Mouse (Mus musculus): ENCODE results near the gene Olfr1386.
A peak's percentile ranks its signal among the peaks of the same experiment; 100 is the strongest.
"Not testable (repeated sequence)": the region's sequence is repeated elsewhere in the genome, so short reads cannot be mapped to it uniquely, and the experiment has no call there.

Gene Olfr1386

DNA sequence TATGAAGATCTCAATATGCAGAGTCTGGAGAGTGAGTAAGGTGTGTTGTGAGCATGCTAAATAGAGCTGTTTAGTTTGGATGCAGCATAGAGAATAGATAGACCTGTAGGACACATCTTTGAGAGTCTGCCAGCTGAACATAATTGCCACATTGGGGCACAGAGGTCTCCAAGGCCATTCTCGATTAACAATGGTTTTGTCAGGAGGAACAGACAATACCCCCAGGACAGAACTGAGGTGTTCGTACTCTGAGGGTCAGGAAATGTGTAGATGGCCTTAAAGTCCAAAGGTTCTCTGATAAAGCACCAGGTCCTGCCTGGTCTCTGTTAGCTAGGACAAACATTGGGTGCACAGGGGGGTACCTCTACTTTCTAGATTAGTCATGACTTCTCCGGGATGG lies at the start of gene Olfr1386:
TSS of gene Olfr1386 (plus strand) at position 301 of the 400 bp plus-strand sequence.
- not testable (repeated sequence) for DNase-seq (ENCODE audit: low read depth, low spot score)

DNA sequence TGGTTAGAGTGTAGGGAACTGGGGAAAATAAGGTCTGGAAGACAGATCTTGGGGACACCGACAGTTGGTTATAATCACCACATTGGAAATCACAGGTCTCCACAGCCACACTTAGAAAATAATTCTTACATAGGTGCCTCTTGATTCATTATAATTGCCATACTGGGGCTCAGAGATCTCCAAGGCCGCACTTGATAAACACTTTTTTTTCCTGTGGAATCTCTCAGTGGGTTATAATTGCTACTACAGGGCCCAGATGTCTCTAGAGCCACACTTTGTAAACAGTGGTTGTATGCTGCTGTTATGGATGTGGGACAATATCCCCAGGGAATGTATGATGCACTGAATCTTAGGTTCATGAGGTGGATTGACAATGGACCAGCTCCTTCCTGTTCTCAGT lies 42.1 kb upstream of the Olfr1386 start, which contains the start of gene Olfr1389:
TSS of gene Olfr1389 (plus strand) at position 301 of the 400 bp plus-strand sequence.
- no peak for DNase-seq (ENCODE audit: low read depth, low spot score)

DNA sequence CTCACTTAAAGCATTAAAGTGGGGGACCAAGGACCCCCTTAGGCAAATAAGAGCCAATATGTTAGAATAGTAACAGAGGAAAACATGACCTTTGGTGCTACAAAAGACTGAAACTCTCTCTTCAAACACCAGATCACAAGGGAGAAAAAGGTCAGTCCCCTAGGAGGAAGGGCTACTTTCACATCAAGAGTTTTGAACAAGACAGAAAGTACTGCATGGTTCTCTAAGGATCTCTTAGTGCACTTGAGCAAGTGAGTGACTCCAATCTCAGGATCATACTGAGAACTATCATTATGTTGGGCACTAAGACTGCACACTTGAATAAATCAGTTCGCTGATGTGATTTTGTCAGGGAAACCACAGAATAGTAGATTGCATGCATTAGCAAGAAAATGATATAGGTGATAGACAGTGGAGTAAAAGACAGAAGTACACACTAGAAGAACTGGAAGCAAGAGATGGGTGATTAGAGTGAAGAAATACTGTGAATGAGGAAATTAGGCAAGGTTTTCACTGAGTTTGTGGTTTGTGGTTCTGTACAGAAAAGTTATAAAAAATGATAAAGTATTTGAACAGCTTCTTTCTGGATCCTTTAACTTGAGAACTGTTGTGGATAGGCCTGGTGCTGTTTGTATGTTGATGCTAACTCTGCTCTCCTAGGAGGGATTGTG lies 39.5 kb upstream of the Olfr1386 start:
- DNase-seq (ENCODE audit: low read depth, low spot score) = no peak

DNA sequence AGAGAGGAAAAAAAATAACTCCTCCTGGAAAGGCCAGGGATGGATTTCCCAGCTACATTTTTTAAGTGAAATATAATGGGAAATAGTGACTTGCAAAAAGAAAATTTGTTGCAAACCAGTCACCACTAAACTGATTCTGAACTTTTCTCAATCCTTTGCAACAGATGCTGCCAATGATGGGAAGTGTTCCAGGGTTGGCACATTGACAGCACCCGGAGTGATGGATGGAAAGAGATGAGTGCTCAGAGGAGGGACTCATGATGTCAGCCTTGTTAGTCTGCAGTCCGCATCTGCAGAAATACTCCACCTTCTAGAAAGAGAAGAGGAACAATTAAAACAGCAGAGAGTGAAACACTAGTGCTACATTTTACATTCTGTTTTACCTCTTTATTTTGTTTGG lies 35.2 kb upstream of the Olfr1386 start:
- peak; percentile 18 for DNase-seq (ENCODE audit: low read depth, low spot score)

GRCm38 (mm10) chr11:49436411-49436810 lies 28.4 kb upstream of the Olfr1386 start, which contains the start of gene Olfr1388:
Olfr1388 (plus strand) TSS chr11:49436624.
- no peak for DNase-seq (ENCODE audit: low read depth, low spot score)

DNA sequence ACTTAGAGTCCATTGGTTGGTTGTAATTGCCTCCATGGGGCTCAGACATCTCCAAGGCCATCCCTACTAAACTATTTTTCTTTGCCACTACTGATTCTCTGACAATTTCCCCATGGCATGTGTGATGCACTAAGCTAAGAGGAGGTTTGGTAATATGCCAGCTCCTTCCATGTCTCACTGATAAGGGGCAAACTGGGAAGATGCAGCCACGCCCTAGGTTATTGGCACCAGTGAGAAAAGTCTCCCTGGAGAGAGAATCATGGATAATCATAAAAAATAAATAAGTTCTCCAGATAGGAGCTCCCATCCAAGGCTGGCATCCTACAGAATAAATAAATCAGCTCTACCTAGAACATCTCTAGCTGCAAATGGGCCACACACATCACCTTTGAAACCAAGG lies 9.8 kb upstream of the Olfr1386 start, which contains the start of gene Olfr1387:
TSS of gene Olfr1387 (plus strand) at position 301 of the 400 bp plus-strand sequence.
- DNase-seq (ENCODE audit: low read depth, low spot score) = no peak

DNA sequence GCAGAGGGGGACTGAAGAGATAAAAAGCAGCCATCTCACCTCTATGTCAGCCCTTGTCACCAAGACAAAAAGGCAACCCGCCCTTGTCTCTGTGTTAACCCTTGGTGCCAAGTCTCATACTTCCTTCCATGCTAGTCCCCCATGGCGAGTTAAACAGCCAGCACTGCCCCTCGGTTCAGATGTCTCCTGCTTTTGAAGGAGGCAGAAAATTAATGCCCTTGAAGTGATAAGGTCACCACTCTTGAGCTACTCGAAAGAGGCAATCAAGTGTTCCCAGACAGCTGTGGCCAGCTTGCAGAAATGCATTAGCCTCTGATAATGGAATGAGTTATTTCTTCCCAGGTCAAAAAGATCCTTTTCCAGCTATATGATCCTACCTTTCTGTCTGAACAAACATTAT lies 21.1 kb downstream of the Olfr1386 start:
- no peak for DNase-seq (ENCODE audit: low read depth, low spot score)

GRCm38 (mm10) chr11:49488770-49489169 lies 23.9 kb downstream of the Olfr1386 start, which contains the start of gene Olfr1385:
Olfr1385 (plus strand) TSS chr11:49489070.
- DNase-seq (ENCODE audit: low read depth, low spot score) = not testable (repeated sequence)

DNA sequence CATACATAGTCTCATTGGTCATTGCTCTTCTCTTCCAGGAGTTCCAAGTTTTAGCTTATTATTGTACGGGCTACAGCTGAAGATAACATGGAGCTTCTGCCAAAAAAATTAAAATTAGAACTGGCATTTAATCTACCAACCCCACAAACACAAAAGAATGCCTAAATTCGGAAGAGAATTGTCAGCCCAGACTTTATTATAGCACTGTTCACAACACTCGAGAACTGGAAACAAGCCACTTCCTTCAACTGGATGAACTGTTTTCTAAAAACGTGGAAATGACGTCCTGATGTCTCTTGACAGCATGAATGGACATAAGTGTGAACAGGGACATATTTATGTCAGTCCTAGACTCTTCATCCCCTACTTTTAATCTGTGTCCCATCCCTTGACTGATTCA lies 53.2 kb downstream of the Olfr1386 start:
- DNase-seq (ENCODE audit: low read depth, low spot score) = peak; percentile 31

DNA sequence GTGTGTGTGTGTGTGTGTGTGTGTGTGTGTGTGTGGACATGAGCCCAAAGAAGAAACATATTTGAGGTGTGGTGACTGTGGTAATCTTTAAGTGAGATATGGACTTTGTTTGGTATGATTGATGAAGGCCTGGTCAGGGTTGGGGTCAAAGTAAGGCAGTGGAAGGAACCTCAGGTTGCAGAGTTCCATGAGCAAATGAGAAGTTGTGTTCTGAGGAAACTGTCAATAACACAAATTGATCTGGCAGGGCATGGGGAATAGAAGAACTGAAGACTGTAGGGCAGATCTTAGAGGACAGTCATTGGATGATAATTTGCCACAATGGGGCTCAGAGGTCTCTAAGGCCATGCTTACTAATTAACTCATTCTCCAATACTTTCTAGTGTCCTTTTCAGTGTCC lies 54.5 kb downstream of the Olfr1386 start, which contains the start of gene Olfr1383:
TSS of gene Olfr1383 (plus strand) at position 301 of the 400 bp plus-strand sequence.
- DNase-seq (ENCODE audit: low read depth, low spot score) = no peak
